Mouse (Mus musculus): ENCODE results near the gene Insrr. TPM values are rescaled to one million over a fixed set of nuclear protein-coding genes. Genes with fewer than 3 reads are reported as not detected.

Insrr gene
- polyA plus RNA-seq, 1 experiment from 2014 or later = 0.05 TPM

DNA sequence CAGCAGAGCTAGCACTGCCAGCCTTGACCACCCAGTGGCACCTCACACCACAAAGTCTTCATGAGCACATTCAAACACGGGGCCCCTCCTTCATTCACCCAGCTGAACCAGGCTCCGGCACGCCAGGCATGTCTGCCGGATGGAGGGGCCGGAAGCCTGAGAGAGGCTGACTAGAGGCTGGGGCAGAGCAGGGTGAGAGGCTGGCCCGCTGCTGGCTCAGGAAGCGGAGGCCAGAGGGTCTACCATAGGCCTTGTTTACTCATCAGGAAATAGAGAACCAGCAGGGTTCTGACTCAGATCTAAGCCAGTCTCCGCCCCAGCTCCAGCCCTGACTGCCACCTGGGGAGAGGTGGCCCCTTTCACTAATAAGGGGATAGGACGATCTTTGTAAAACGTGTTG, 31.7 kb upstream of the Insrr start:
- H3K4me1 ChIP-seq (ENCODE audit: insufficient read depth) = peaks cover 42% of the 10 kb centered on the region
- ATAC-seq (ENCODE audit: insufficient read depth) = peak; percentile 47
- H3K4me2 ChIP-seq = peak overlapping the region; percentile 57
- peak overlapping the region; percentile 17; the same call in 1 of the 2 replicates for H3K4me3 ChIP-seq (ENCODE audit: low read depth, low read length)
- H3K9me3 ChIP-seq (ENCODE audit: low read depth, low read length) = no peaks in the 10 kb centered on the region
- 10% methylated on average over 10 of the region's 10 CpGs for WGBS
- H3K27ac ChIP-seq (ENCODE audit: low read depth) = peak overlapping the region; percentile 97
- DNase-seq = peak; percentile 83
- no peaks in the 10 kb centered on the region for H3K27me3 ChIP-seq (ENCODE audit: insufficient read depth, low read length)
- peak overlapping the region; percentile 32; the same call in 1 of the 2 replicates for H3K9ac ChIP-seq
- H3K36me3 ChIP-seq (ENCODE audit: insufficient read depth) = no peaks in the 10 kb centered on the region
- peak; percentile 12; the same call in 1 of the 2 replicates for TF ChIP-seq CTCF (IDR thresholded peaks at IDR 0.05; ENCODE audit: low read depth)

DNA sequence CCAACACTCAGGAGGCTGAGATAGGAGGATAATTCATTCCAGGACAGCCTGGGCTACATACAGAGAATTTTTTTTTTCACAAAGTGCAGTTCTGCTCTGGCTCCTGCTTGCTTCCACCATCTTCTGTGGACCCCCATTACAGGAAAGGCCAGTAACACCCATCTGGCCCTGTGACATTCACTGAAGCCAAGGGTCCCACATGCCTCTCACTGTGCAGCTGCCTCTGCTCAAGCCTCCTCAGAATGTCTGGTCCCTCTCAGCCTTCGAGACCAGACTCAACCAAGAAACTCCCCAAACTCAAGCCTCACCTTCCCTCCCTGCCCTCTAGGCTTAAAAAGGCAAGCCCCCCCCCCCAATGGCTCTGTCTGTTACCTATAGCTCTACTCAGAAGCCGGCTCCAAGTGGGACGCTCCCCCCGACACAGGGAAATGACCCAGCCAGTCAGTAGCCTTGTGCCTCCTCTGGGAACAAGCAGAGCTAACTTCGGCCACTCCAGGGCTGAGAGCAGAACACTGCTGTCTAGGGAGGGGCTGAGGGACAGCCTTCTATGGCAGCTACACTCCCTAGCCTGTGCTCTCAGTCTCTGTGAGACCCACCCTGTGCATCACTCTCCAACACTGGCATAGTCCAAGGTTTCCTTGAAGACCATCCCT, 31.0 kb upstream of the Insrr start:
- no peak overlapping the region for H3K4me3 ChIP-seq (ENCODE audit: low read depth, low read length)

DNA sequence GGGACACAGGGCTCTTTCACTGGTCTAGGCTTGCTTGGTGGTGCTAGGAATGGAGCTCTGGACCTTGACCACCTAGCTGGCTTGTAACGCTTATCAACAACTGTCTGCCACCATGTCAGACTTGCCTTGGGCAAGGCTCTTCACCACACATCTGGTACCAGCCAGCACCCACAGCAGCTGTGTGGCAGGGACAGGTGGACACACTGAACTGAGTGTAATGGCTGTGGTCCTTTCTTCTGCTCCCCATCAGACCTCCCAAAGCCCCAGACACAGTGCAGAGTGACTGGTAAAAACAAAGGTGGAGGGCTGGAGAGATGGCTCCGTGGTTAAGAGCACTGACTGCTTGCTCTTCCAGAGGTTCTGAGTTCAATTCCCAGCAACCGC, 30.5 kb upstream of the Insrr start:
- no peak overlapping the region for H3K4me3 ChIP-seq (ENCODE audit: low read depth, low read length)

More for the DNA sequence above, 31.0 kb upstream of the Insrr start:
- H3K9ac ChIP-seq = no peak overlapping the region; the same call in 1 of the 2 replicates
- peak overlapping the region; percentile 97 for H3K27ac ChIP-seq (ENCODE audit: low read depth)
- DNase-seq (no peak), ATAC-seq (ENCODE audit: insufficient read depth) (no peak)
- H3K4me2 ChIP-seq = peak overlapping the region; percentile 57
- no peaks in the 10 kb centered on the region for H3K36me3 ChIP-seq (ENCODE audit: insufficient read depth)
- H3K27me3 ChIP-seq (ENCODE audit: insufficient read depth, low read length) = no peaks in the 10 kb centered on the region
- TF ChIP-seq CTCF (IDR thresholded peaks at IDR 0.05; ENCODE audit: low read depth) = no peak
- 70% methylated on average over 5 of the region's 5 CpGs for WGBS
- peaks cover 42% of the 10 kb centered on the region for H3K4me1 ChIP-seq (ENCODE audit: insufficient read depth)
- H3K9me3 ChIP-seq (ENCODE audit: low read depth, low read length) = no peaks in the 10 kb centered on the region

DNA sequence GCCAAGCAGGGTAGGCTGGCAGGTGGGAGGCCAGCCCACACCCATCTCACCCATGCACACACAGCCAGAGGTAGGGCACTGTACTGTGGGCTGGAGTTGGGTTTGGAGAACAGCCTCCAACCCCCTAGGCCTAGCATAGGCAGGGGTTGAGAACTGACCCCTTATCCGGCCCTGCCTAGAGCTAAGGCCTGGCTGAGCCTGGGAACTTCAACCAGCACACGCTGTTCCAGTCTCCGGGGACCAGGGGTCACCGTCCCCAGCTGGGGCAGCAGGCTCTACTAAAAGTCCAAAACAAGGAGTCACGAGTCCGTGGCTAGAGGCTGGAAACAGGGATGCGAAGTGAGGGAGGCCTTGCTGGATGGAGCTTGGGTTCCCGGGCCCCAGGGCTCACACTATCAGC, 29.0 kb upstream of the Insrr start:
- Histone ChIP-seq H3K27ac (ENCODE audit: low read depth) (peak overlapping the region; percentile 27; the same call in 1 of the 2 replicates), H3K9me3 (ENCODE audit: low read depth, low read length) (no peaks in the 10 kb centered on the region), H3K36me3 (ENCODE audit: insufficient read depth) (no peaks in the 10 kb centered on the region), H3K27me3 (ENCODE audit: insufficient read depth, low read length) (no peaks in the 10 kb centered on the region; the same call in 1 of the 2 replicates), H3K4me1 (ENCODE audit: insufficient read depth) (peaks cover 34% of the 10 kb centered on the region), H3K4me3 (ENCODE audit: low read depth, low read length) (peak overlapping the region; percentile 49), H3K9ac (peak overlapping the region; percentile 50), H3K4me2 (peak overlapping the region; percentile 65)
- no peak for TF ChIP-seq CTCF (IDR thresholded peaks at IDR 0.05; ENCODE audit: low read depth)
- DNase-seq = peak; percentile 41
- no peak for ATAC-seq (ENCODE audit: insufficient read depth)
- WGBS = 59% methylated on average over 8 of the region's 8 CpGs

More for the DNA sequence above, 30.5 kb upstream of the Insrr start:
- DNase-seq = no peak
- Histone ChIP-seq H3K36me3 (ENCODE audit: insufficient read depth) (no peaks in the 10 kb centered on the region), H3K9me3 (ENCODE audit: low read depth, low read length) (no peaks in the 10 kb centered on the region), H3K27ac (ENCODE audit: low read depth) (peak overlapping the region; percentile 97; the same call in 1 of the 2 replicates), H3K9ac (no peak overlapping the region), H3K4me1 (ENCODE audit: insufficient read depth) (peaks cover 42% of the 10 kb centered on the region), H3K4me2 (peak overlapping the region; percentile 57), H3K27me3 (ENCODE audit: insufficient read depth, low read length) (no peaks in the 10 kb centered on the region)
- no peak for ATAC-seq (ENCODE audit: insufficient read depth)
- WGBS = 77% methylated on average over 3 of the region's 3 CpGs
- no peak for TF ChIP-seq CTCF (IDR thresholded peaks at IDR 0.05; ENCODE audit: low read depth)

DNA sequence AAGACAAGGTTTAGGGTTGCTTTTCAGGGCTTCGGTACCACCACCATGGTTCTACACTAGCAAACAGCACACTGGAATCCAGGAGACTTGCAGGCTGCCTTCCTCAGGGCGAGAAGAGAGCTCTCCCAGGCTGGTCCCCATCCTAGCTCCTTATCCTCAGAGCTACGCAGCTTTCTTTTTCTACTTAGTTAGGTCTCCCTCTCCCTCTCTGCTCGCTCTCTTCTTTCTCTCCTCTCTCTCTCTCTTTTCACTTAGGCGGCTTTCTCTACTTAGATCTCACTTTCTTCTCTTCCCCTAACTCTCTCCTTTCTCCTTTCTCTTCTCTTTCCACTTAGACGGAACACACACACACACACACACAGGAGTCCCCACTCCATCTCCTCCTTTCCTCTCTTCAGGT, 28.3 kb upstream of the Insrr start:
- Histone ChIP-seq H3K27ac (ENCODE audit: low read depth) (peak overlapping the region; percentile 77), H3K4me3 (ENCODE audit: low read depth, low read length) (peak overlapping the region; percentile 49), H3K9me3 (ENCODE audit: low read depth, low read length) (no peaks in the 10 kb centered on the region), H3K9ac (peak overlapping the region; percentile 50), H3K36me3 (ENCODE audit: insufficient read depth) (no peaks in the 10 kb centered on the region), H3K27me3 (ENCODE audit: insufficient read depth, low read length) (no peaks in the 10 kb centered on the region; the same call in 1 of the 2 replicates), H3K4me1 (ENCODE audit: insufficient read depth) (peaks cover 29% of the 10 kb centered on the region), H3K4me2 (peak overlapping the region; percentile 65)
- no peak for ATAC-seq (ENCODE audit: insufficient read depth)
- no peak for TF ChIP-seq CTCF (IDR thresholded peaks at IDR 0.05; ENCODE audit: low read depth)
- WGBS = 28% methylated on average over 6 of the region's 6 CpGs
- DNase-seq = peak; percentile 32

DNA sequence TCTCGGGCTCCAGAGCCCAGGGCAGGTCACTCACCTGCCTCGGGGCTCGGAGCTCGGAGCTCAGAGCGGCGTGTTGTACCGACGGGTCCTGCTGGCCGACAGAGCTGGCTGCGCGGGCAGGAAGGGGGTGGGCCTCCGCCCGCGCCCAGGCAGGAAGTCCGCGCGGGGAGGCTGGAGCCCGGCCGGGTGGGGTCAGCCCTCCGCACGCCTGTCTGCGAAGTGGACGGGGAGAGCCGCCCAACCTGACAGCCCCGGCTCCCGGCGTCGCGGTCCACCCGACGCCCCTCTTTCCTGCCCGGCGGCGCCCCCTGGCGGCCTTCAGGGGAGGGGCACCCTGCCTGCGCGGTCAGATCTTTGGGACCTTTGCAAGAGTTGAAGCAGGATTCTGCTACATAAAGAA, 27.9 kb upstream of the Insrr start:
- peak overlapping the region; percentile 49 for H3K4me3 ChIP-seq (ENCODE audit: low read depth, low read length)
- ATAC-seq (ENCODE audit: insufficient read depth) (peak; percentile 62), DNase-seq (peak; percentile 89)
- H3K9ac ChIP-seq = peak overlapping the region; percentile 50
- WGBS = under 1% methylated on average over 36 of the region's 37 CpGs
- H3K36me3 ChIP-seq (ENCODE audit: insufficient read depth) = no peaks in the 10 kb centered on the region
- peaks cover 27% of the 10 kb centered on the region for H3K4me1 ChIP-seq (ENCODE audit: insufficient read depth)
- H3K9me3 ChIP-seq (ENCODE audit: low read depth, low read length) = no peaks in the 10 kb centered on the region
- H3K27me3 ChIP-seq (ENCODE audit: insufficient read depth, low read length) = no peaks in the 10 kb centered on the region; the same call in 1 of the 2 replicates
- TF ChIP-seq CTCF (IDR thresholded peaks at IDR 0.05; ENCODE audit: low read depth) = peak; percentile 84
- peak overlapping the region; percentile 77 for H3K27ac ChIP-seq (ENCODE audit: low read depth)
- H3K4me2 ChIP-seq = peak overlapping the region; percentile 65

DNA sequence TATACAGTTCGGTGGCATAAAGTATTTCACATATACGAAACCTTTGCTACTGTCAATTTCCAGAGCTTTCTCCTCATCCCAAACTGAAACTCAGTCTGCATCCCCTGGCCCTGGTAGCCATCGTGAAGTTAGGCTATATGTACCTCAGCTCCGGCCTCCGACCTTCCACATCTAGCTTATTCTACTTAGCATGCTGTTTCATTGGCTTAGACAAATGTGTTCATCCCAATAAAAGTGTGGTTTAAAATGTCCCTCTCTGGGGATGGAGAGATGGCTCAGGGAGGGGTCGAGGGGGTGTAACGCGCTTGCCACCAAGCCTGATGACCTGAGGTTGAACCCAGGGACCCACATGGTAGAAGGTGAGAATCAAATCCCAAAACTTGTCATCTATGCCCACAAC, 27.2 kb upstream of the Insrr start:
- Histone ChIP-seq H3K4me2 (peak overlapping the region; percentile 65; the same call in 1 of the 2 replicates), H3K27me3 (ENCODE audit: insufficient read depth, low read length) (no peaks in the 10 kb centered on the region; the same call in 1 of the 2 replicates)
- WGBS = 76% methylated on average over 8 of the region's 8 CpGs

More for the DNA sequence above, 27.2 kb upstream of the Insrr start:
- H3K4me1 ChIP-seq (ENCODE audit: insufficient read depth) = peaks cover 21% of the 10 kb centered on the region
- no peak for DNase-seq
- no peaks in the 10 kb centered on the region for H3K36me3 ChIP-seq (ENCODE audit: insufficient read depth)
- H3K4me3 ChIP-seq (ENCODE audit: low read depth, low read length) = no peak overlapping the region
- ATAC-seq (ENCODE audit: insufficient read depth) = no peak
- no peak overlapping the region for H3K27ac ChIP-seq (ENCODE audit: low read depth)
- TF ChIP-seq CTCF (IDR thresholded peaks at IDR 0.05; ENCODE audit: low read depth) = no peak
- no peak overlapping the region for H3K9ac ChIP-seq
- H3K9me3 ChIP-seq (ENCODE audit: low read depth, low read length) = no peaks in the 10 kb centered on the region

Data from lung, embryonic 14.5 days (tissue).